Mouse (Mus musculus) hematopoietic multipotent progenitor cell, adult 10-12 weeks (in vitro differentiated cells): ENCODE data around the gene Gm17727. TPM values are rescaled to one million over a fixed set of nuclear protein-coding genes. Genes with fewer than 3 reads are reported as not detected.

Source experiments
- polyA plus RNA-seq: library from polyadenylated mRNA; stranded (reverse); fragments of >175 nt; gene quantifications from 2 replicates; pipeline ENCODE4 v1.2.3, GENCODE M21; 2012; ENCODE audit warnings: low replicate concordance

Gm17727 gene
- not detected in 2 replicates for polyA plus RNA-seq

DNA sequence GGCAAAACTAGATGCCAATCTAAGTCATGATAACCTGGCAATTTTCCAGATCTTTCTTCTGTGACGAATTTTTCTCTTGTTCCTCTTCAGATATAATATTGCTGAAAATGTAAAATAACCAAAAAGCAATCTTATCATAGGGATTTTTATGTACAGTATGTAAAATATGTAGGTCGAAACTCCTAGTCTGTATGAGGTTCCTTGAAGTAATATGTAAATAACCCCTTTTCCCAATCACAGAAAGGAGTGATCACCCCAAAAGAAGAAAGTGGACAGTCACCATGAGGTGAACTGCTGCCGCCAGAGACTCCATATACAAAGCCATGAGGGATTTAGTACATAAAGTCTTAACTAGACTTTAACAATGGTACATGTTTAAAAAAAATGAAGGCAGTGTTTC lies at the start of gene Gm17727:
TSS of gene Gm17727 (minus strand) at position 101 of the 400 bp plus-strand sequence.

DNA sequence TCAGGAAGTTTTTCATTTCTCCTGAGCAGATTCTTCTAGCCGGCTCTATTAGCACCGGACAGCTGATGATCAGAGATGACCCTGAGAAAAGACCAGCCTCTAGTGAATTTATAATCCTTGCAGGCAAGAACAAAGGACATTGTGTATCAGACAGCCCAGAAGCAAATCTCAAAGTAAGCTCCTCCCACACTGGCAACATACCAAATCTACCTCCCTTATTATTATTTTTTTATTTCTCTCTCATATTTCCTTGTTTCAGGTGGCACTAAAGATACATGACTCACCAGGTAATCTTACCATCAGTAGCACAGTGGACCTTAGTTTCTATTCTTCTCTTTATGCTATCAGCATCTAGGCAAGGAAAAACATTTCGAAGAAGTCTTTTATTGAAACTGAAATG lies 12.1 kb upstream of the Gm17727 start, which contains the start of the genes Gm27235 and D730048I06Rik:
TSS of gene Gm27235 (minus strand) at position 101 of the 400 bp plus-strand sequence.
TSS of gene D730048I06Rik (minus strand) at position 112 of the 400 bp plus-strand sequence.

DNA sequence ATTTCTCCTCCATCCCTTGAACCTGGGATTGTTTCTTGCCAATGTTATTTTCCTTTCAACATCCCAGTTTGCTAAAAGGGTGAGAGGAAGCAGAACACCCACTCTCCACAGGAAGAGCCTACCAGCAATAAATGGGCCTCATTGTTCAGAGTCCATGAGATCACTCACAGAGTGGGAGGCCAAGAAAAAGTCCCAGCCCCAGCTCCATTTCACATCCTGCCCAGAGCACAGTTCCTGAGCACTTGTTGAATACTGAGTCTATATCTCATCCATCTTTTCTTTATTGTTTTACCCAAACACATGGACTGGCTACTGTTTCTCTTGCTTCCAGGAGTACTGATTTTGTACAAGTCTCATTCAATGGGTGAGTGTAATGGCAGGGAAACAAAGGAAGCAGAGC lies 37.2 kb downstream of the Gm17727 start, which contains the start of gene Gm17677:
TSS of gene Gm17677 (plus strand) at position 301 of the 400 bp plus-strand sequence.

Other genes starting within 250 kb of the Gm17727 start
- gene Ddx25, start 219.6 kb downstream of the Gm17727 start, polyA plus RNA-seq: 0.10 and 0.12 TPM in 2 replicates
- gene Pus3, start 219.5 kb downstream of the Gm17727 start, polyA plus RNA-seq: 0.81 and 2.2 TPM in 2 replicates
- gene Pate2, start 207.8 kb downstream of the Gm17727 start, polyA plus RNA-seq: 0.16 and 0.33 TPM in 2 replicates
- 2.8 and 2.9 TPM in 2 replicates for gene Hyls1, start 207.7 kb downstream of the Gm17727 start, polyA plus RNA-seq
- gene Pate4, start 166.2 kb downstream of the Gm17727 start, polyA plus RNA-seq: not detected in 2 replicates
- not detected in 2 replicates for gene Pate3, start 129.9 kb downstream of the Gm17727 start, polyA plus RNA-seq
- not detected in 2 replicates for gene Pate1, start 90.7 kb downstream of the Gm17727 start, polyA plus RNA-seq
- not detected in 2 replicates for gene Gm17677, start 37.1 kb downstream of the Gm17727 start, polyA plus RNA-seq
- not detected in 2 replicates for gene Gm27235, start 12.0 kb upstream of the Gm17727 start, polyA plus RNA-seq
- not detected in 2 replicates for gene D730048I06Rik, start 12.0 kb upstream of the Gm17727 start, polyA plus RNA-seq
- not detected in 2 replicates for gene 9230110F15Rik, start 66.0 kb upstream of the Gm17727 start, polyA plus RNA-seq
- not detected in 2 replicates for gene 9230113P08Rik, start 130.3 kb upstream of the Gm17727 start, polyA plus RNA-seq